Mouse (Mus musculus) spleen, adult 2 months (tissue): Measurements from ENCODE around the gene Gm11492. TPM values are rescaled to one million over a fixed set of nuclear protein-coding genes. Genes with fewer than 3 reads are reported as not detected.

Source experiments
- DNase-seq, 2 experiments: peaks; one replicate each; pipeline versions ENCODE4 v3.0.0 to v3.0.0-alpha.2; 2012 to 2021; ENCODE audit warnings: low spot score in 2 of 2, low read depth in 1 of 2
- H3K27ac ChIP-seq: fragments of 200-500 bp; 2 replicates; pipeline ENCODE4 v1.5.1; 2012; ENCODE audit warnings: low read length, inconsistent platforms; ENCODE audit not compliant: insufficient read depth
- H3K27me3 ChIP-seq: fragments of 200-500 bp; 2 replicates; pipeline ENCODE4 v1.6.1; 2012; ENCODE audit warnings: mild to moderate bottlenecking, moderate library complexity, low read length, inconsistent platforms; ENCODE audit not compliant: control insufficient read depth, insufficient read depth
- H3K36me3 ChIP-seq: fragments of 200-500 bp; 2 replicates; pipeline ENCODE4 v1.6.1; 2012; ENCODE audit warnings: mild to moderate bottlenecking, low read length, inconsistent platforms; ENCODE audit not compliant: control insufficient read depth, insufficient read depth
- H3K4me1 ChIP-seq: fragments of 200-500 bp; 2 replicates; pipeline ENCODE4 v1.6.1; 2011; ENCODE audit warnings: inconsistent platforms; ENCODE audit not compliant: control insufficient read depth, insufficient read depth, insufficient read length
- H3K4me3 ChIP-seq: fragments of 200-500 bp; 2 replicates; pipeline ENCODE4 v1.5.1; 2011; ENCODE audit warnings: mild to moderate bottlenecking, inconsistent platforms; ENCODE audit not compliant: insufficient read depth, insufficient read length; ENCODE audit errors: extremely low read depth
- CTCF ChIP-seq: fragments of 200-500 bp; IDR thresholded peaks from 2 replicates; pipeline ENCODE4 v1.5.1; 2011; ENCODE audit warnings: mild to moderate bottlenecking, inconsistent platforms; ENCODE audit not compliant: insufficient read depth, insufficient read length, insufficient replicate concordance; ENCODE audit errors: extremely low read depth
- POLR2A ChIP-seq: fragments of 200-500 bp; IDR thresholded peaks from 2 replicates; pipeline ENCODE4 v1.6.1; 2011; ENCODE audit warnings: low read depth, low read length, inconsistent platforms
- WGBS: fragments of 180-500 bp; shearing (Covaris S2); methylation state at CpG from one replicate; pipeline ENCODE4 v1.1.7; 2018; 5-methylcytosine and 5-hydroxymethylcytosine counted together
- polyA plus RNA-seq: library from polyadenylated mRNA; depleted of rRNA; stranded (reverse); fragments of >200 nt; gene quantifications from 2 replicates; pipeline ENCODE4 v1.2.3, GENCODE M21; 2012

The Gm11492 gene
- polyA plus RNA-seq, 1 experiment: not detected

DNA sequence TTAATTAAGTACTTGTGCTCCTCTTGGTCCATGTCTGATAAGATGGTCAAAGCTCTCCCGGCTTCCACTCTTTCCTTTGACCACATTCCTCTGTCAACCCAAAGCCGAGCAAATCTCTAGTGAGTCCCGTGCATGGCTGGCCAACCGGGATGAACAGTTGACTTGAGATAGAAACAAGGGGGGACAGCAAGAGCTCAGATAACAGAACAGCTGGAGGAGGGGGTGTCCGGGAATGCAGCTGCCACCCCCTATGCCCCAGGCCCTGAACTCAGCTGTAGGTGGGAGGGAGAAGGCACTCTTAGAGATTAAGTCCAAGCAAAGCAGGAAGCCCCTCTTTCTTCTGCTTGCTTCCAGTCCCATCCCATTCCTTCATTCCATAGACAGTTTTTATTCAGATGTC is 4.3 kb downstream of the Gm11492 start:
- WGBS: 80% methylated on average over 5 of the region's 5 CpGs
- Histone ChIP-seq H3K27ac (no peak overlapping the region), H3K4me3 (no peak overlapping the region), H3K27me3 (no peaks in the 10 kb centered on the region), H3K4me1 (no peaks in the 10 kb centered on the region), H3K36me3 (no peaks in the 10 kb centered on the region)
- no peak for TF ChIP-seq CTCF
- no peak for TF ChIP-seq POLR2A
- no peak for DNase-seq

DNA sequence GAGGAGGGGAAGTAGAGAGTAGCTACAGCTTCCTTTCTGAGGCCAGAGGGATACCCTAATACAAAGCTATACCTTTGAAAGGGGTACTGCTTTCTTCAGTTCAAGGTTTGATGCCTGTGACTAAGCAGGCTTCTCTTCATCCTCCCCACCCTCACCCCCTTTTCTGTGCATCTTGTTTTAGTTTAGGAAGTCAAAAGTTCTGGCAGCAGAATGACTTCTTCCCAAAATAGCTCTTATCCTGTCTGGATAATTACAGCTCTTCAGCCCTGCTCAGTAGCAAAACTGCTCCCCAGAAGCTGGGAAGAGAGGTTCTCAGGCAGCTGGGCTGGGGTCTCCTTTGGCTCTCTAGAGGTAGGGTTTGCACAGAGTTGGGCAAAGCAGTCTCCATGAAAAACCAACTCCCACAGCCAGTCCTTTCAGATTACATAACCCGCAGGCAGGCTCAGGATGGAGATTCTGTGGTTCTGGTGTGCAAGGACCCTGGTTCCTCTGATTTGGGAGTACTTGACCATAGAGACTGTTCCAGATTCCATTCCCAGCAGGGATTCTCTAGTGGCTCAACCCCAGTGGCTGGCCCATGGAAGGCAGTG is 5.0 kb downstream of the Gm11492 start:
- no peak for DNase-seq
- H3K27ac ChIP-seq: no peak overlapping the region
- TF ChIP-seq POLR2A: no peak
- no peak for TF ChIP-seq CTCF
- H3K27me3 ChIP-seq: no peaks in the 10 kb centered on the region
- no peaks in the 10 kb centered on the region for H3K4me1 ChIP-seq
- WGBS: 91% methylated on average over 1 of the region's 1 CpGs
- H3K36me3 ChIP-seq: no peaks in the 10 kb centered on the region
- H3K4me3 ChIP-seq: no peak overlapping the region

DNA sequence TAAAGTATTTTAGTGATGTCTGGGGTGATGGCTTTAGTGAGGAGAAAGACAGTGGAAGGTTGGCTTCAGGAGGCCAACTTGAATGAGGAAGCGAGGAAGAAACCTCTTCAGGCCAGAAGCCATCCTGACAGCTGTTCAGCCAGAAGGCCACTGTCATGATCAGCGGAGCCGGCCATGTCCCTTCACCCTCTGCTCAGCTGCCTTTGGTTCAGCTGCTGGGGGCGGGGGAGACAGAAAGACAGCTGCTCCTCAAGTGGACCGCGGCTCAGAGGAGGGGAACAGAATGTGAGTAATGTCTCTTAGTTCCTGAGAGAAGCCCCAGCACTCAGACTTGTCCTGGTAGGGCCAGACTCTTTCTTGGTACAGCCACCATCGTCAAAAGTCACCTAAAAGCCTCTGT is 7.3 kb downstream of the Gm11492 start:
- DNase-seq: no peak
- no peaks in the 10 kb centered on the region for H3K27me3 ChIP-seq
- H3K36me3 ChIP-seq: no peaks in the 10 kb centered on the region
- no peak overlapping the region for H3K27ac ChIP-seq
- H3K4me1 ChIP-seq: peaks cover under 1% of the 10 kb centered on the region; the same call in 1 of the 2 replicates
- TF ChIP-seq POLR2A: no peak
- WGBS: 66% methylated on average over 7 of the region's 7 CpGs
- no peak overlapping the region for H3K4me3 ChIP-seq

DNA sequence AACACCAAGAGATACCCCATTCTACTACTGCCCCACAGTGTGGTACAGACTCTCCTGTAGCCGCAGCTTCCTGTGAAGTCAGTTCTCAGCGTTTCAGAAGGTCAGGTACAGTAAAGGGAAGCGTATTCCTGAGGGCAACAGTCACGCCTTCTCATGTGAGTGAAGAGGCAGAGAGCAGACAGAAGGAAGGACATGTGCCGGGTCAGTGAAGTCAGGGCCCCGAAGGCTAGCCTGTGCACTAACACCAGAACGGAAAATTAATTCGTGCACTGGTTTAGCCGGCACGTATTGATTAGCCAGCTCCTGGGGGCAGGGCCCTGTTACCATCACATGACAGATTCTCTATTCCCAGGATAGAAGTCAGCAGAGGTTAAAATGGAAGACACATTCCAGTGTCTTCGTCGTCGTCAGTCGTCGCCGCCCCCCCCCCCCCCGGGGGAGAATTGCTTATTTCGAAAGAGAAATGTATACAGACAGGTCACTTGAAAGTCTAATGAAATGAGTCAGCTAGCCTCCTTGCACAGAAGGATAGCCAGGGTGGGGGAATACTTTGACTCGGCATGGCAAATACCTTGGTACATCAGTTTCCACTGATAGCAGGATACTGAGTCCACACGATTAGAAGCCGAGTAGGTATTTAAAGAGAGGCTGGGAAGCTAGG is 8.2 kb downstream of the Gm11492 start:
- Histone ChIP-seq H3K27me3 (no peaks in the 10 kb centered on the region), H3K4me1 (peaks cover 2% of the 10 kb centered on the region; the same call in 1 of the 2 replicates), H3K36me3 (no peaks in the 10 kb centered on the region), H3K27ac (no peak overlapping the region), H3K4me3 (no peak overlapping the region)
- WGBS: 84% methylated on average over 21 of the region's 21 CpGs
- DNase-seq: no peak
- no peak for TF ChIP-seq POLR2A
- TF ChIP-seq CTCF: no peak

DNA sequence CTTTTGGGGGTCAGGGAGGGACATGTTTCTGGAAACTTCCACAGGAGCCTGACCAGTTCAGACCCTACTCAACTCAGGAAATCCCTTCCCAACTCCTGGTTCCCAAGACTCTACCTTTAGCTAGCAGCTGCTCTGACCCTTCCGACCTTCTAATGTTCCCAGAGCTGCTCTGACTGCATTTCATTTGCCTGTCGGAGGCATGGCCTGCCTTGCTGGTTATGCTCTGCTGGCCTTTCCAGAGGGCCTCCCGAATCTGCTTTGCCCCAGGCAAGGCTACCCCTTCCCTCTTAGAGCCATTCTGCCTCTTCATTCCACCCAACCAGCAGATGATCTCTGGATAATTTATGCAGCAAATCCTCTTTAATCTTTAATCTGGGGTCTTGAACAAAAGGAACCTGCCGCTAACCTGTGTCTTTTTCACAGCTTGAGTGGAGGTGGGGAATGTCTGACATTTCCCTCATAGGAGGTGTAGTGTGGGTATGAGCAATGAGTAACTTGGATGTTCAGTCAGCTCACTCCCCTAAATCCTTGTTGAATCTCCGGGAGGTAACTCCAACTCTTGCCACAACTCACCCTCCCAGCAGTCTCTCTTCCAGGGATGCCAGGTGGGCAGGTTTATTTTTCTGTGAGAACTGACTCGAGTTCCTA is 11.3 kb downstream of the Gm11492 start:
- 65% methylated on average over 6 of the region's 6 CpGs for WGBS
- H3K27ac ChIP-seq: no peak overlapping the region
- H3K27me3 ChIP-seq: no peaks in the 10 kb centered on the region
- peak overlapping the region; percentile 62; the same call in 1 of the 2 replicates for H3K4me3 ChIP-seq
- no peaks in the 10 kb centered on the region for H3K36me3 ChIP-seq
- H3K4me1 ChIP-seq: peaks cover 2% of the 10 kb centered on the region; the same call in 1 of the 2 replicates
- DNase-seq: no peak
- no peak for TF ChIP-seq CTCF
- no peak for TF ChIP-seq POLR2A

DNA sequence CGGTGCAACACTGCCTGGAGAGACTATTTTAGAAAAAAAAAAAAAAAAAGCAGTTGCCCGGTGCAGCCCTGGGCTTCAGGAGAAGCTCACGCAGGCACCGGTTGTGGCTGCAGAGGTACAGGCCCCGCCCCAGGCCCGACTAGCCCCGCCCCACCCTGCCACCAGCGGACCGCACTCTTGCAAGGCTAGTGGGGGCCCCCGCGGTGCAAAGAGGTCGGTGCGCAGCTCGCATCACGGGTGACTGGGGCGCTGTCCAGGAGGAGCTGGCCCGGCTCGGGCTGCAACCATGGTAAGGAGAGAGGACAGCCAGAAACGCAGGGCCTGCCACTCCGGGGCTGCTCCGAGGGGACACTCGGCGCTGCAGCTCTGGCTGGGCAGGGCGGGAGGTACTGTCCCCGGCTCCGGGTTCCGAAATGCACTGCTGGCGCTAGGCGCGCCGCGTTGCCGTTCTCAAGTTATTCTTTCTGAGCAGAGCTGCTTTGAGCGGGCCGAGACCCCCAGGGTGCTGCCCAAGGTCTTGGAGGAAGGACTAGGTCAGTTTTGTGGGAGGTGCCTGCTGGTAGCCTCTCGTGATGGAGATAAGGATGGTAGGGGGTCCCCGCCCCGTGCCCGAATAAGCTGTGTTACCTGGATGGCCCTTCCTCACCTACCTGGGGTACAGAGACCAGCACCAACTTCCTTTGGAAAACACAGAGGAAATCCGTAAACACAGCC is 12.0 kb downstream of the Gm11492 start:
- H3K4me1 ChIP-seq: peaks cover 2% of the 10 kb centered on the region; the same call in 1 of the 2 replicates
- peak overlapping the region; percentile 54 for H3K27ac ChIP-seq
- H3K36me3 ChIP-seq: no peaks in the 10 kb centered on the region
- no peak for TF ChIP-seq CTCF
- TF ChIP-seq POLR2A: no peak
- DNase-seq: peak in 1 of 2 experiments; percentile 52
- H3K4me3 ChIP-seq: peak overlapping the region; percentile 62
- under 1% methylated on average over 39 of the region's 40 CpGs for WGBS
- H3K27me3 ChIP-seq: no peaks in the 10 kb centered on the region
